Mouse (Mus musculus) urinary bladder, postnatal 25 days (tissue): ENCODE measurements around the gene Ppp1r18.
"Not testable (repeated sequence)": the region's sequence is repeated elsewhere in the genome, so short reads cannot be mapped to it uniquely, and the experiment has no call there.

Source experiments
- DNase-seq: peaks from one replicate; pipeline ENCODE4 v3.0.0; 2022; ENCODE audit warnings: low spot score

Ppp1r18 gene

DNA sequence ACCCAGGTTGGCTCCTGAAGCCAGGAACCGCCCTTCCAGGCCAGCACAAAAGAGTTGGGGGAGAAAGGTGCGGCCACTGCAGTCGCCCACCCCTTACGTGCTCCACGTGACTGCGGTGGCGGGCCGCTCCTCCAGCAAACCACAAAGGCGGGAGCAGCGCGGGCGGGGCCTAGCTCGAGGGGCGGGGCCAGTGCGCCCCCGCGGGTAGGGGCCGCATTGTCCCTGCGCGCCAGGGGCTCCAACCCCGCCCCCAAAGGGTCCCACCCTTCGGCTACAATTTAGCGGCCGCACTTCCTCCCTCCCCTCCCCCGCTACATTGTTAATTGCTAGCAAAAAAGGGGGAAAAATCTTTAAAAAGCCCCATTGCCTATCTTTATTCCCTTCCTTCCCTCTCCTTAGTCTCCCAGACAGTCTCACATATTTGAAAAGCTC is 28.4 kb upstream of the Ppp1r18 start:
- DNase-seq = peak; percentile 91

DNA sequence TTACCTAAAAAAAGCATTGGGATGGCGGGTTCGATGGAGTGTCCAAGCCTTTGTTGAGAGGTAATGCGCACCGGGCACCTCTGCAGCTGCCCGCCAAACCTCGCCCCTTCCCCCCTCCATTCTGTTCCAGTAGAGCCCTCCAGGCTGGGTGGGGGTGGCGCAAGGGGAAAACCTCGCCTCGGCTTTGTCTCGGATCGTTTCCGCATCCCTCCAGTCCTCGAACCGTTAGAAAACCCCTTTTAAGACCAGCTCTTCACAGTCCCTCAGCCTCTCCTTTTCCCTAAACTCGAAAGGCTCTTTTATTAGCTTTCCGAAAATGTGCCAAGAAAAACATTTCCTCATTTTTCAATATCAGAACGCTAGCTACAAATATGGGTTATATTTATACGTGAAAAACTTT is 27.9 kb upstream of the Ppp1r18 start:
- DNase-seq = no peak

DNA sequence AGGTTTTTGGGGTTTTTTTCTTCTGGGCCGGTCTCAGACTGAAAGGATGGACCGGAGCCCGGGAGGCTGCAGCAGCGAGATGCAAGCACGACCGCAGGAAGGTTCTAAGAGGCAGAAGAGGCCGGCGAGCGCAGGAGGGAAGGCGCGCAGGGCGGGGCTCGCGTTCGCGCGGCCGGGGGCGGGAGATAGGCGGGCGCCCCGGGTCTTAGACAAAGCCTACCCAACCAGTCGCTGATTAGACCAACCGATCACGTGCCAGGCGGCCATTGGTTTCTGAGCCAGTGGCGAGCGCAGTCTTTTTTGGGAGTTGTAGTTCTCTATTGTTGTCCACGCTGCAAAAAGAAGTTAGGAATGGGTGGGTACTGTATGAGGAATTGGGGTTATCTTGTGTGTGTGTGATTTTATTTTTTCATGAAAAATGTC is 27.3 kb upstream of the Ppp1r18 start, which contains the start of gene Tubb5:
TSS of gene Tubb5 (minus strand) at position 185 of the 423 bp plus-strand sequence.
- DNase-seq = peak; percentile 89

DNA sequence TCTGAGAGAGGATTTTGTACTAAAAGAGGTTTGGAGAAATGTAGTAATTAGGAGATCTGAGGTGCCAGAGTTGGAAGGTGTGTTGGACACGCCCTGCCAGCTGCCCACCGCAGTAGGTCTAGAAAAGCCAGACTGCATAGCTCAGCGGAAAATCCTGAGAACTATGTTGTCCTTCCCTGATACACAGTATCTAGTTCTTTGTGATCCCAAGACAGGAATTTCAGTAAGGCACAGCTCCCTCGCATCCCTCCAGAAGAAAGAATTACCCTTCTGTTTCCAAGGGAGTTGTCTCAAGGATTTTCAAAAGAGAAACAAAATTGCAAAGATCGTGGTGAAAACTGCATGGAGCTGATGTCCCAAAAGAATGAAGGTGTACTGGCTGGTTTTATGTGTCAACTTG is 26.8 kb upstream of the Ppp1r18 start:
- DNase-seq = no peak

DNA sequence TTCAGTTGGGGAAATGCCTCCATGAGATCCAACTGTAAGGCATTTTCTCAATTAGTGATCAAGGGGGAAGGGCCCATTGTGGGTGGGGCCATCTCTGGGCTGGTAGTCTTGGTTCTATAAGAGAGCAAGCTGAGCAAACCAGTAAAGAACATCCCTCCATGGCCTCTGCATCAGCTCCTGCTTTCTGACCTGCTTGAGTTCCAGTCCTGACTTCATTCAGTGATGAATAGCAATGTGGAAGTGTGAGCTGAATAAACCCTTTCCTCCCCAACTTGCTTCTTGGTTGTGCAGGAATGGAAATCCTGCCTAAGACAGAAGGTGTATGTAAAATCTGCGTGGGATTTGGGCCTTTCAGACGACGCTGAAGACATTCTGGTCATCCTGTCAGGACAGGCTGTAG is 26.4 kb upstream of the Ppp1r18 start:
- DNase-seq = not testable (repeated sequence)

DNA sequence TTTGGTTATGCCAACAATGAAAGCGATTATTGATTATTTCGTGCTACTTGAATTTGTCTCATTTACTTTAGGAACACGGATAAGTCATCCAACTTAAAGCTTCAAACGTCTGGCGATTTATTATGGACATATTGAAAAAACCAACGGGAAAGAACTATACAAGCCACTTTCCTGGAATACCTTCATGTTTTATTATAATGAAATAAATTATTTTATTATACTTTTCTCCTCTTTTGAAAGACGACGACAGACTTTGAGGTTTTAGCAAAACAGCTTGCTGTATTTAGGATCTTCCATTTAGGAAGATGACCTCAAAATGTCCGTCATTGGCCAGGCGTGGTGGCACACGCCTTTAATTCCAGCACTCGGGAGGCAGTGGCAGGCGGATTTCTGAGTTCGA is 24.8 kb upstream of the Ppp1r18 start:
- DNase-seq = no peak

DNA sequence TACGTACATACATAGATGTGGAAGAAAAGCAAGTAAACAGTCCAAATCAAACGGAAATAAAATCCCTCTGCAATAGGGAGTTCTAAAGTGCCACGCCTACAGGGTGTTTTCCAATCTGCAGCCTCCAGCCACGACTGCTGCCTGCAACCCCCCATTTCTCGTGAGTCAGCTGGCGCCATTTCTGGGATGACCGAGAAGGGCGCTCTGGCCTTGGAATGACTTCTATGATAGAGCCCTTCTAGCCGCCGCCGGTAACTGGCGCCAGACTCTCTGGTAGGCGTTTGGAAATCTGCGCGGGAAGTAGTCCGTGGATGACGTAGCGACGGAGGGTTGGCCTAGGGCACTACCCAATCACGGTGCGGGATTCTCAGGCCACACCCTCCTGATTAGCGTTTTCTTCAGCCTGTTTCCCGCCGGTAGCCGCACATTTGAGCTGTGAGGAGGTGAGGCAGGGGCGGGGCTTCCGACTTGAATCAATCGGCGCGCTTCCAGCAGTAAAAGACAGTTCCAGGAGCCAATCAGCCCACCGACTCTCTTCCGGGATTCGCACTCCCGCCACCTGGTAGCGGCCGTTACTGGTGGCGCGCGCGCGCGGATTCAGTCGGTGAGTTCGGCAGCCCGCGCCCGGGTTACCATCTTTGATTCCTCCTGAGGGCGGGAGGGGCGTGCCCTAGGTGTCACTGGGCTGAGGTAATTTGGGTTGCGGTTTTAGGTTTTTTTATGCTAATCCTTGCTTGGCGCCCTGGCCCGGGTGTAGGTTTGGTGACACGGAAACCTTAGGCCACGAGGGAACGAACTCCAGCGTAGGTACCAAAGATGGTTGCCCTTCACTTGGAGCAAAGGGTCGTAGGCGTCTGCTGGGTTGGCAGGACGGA is 24.1 kb upstream of the Ppp1r18 start, which contains the start of gene Mdc1:
TSS of gene Mdc1 (plus strand) at position 440 of the 875 bp plus-strand sequence.
- DNase-seq = peak; percentile 96

DNA sequence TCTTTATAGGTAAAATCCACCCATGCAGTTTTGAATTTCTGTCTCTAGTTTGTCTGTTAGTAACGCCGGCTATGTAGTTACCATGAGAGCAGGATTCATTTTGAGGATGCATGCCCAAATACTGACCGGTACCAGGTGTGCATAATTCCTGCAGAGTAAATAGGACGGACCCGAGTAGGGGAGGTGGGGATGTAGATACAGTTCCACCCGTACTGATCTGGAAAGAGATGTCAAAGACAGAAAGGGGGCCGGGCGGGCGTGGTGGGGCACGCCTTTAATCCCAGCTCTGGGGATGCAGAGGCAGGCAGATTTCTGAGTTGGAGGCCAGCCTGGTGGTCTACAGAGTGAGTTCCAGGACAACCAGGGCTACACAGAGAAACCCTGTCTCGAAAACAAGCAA is 23.4 kb upstream of the Ppp1r18 start:
- no peak for DNase-seq

DNA sequence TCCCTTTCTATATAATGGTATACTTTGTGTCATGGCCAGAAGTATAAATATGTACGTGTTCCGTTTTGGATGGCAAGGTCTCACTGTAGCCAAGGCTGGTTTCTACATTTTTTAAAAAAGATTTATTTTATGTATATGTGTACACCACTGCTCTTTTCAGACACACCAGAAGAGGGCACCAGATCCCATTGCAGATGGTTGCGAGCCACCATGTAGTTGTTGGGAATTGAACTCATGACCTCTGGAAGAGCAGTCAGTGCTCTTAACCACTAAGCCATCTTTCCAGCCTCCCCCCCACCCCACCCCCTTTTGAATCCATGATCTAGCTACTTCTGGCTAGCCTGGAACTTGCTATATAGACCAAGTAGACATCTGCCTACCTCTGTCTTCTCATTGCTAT is 21.9 kb upstream of the Ppp1r18 start:
- no peak for DNase-seq

DNA sequence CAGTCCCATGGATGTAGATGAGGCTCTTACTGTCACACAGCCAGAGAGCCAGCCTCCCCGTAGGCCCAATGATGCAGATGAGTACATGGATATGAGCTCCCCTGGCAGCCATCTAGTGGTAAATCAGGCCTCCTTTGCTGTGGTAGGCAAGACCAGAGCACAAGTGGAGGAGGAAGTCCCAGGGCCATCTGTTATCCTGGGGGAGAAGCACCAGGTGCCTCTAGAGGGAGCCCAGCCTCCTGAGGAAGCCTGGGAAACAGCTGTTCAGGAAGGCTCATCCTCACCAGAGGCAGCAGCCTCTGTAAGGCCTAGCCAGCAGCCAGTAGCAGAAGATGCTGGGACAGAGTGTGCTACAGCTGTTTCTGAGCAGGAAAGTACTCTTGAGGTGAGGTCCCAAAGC is 17.3 kb upstream of the Ppp1r18 start:
- DNase-seq = no peak

DNA sequence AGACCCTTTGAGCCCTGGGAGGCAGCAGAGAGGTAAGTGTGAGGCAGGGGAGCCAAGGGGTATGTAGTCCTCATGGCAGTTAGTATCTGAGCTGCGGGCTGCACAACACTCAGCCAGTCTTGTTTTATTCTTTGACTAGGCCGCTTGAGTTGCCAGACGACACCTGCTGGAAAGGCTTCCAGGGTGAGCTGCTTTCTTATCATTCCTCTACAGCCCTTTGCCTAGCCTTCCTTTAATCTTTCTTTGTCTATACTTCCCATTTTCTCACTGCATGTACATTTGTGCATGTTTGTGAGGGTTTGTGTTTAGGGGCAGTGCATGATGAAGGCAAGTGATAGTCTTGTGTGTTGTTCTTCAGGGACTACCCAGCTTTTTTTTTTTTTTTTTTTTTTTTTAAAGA is 14.4 kb upstream of the Ppp1r18 start:
- no peak for DNase-seq

DNA sequence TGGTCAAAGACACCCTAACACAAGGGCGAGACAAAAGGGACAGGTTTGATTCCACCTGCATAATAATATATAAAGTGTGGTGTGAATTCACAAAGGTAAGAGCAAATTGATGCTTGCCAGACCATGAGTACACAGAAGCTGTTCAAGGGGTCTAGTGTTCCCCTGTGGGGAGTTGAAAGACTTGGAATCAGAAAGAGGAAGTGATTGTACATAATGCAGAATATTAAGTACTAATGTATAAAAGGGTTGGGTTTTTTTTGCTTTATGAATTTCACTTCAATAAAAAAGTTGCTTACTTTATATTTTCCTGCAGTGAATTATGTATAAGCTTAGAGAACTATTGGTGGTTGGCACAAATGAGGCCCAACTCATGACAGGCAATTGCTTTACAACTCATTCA is 6.0 kb upstream of the Ppp1r18 start:
- DNase-seq = no peak

DNA sequence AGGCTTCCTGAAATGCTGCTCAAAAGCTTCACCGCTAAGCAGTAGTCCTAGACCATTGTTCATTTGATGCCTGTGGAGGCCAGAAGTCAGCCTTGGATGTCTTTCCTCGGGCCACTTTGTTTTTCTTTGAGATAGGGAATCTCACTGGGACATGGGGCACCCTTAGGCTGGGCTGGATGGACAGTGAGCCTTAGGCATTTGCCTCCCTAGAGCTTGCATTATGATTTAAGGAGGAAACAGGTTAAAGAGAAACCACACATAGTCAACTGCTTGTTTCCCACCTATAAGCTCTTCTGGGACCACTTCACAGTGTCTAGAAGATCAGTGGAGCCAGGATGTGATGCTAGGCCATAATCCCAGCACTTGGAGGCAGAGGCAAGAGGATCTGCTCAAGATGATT is 5.6 kb upstream of the Ppp1r18 start:
- no peak for DNase-seq

DNA sequence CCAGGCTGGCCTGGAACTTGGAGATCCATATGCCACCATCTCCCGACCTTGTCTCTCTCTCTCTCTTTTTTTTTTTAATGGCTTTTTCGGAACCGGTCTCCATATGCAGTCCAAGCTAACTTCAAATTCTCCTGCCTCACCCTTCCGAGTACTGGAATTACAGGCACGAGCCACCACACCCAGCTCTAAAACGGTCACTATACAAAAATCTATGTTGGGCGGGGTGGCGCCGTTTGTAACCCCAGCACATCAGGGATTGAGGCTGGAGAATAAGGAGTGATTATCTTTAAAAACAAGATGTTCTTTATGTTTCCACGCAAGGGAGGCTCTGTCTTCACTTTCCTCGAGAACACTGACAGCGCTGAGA is 4.6 kb upstream of the Ppp1r18 start:
- DNase-seq = no peak

DNA sequence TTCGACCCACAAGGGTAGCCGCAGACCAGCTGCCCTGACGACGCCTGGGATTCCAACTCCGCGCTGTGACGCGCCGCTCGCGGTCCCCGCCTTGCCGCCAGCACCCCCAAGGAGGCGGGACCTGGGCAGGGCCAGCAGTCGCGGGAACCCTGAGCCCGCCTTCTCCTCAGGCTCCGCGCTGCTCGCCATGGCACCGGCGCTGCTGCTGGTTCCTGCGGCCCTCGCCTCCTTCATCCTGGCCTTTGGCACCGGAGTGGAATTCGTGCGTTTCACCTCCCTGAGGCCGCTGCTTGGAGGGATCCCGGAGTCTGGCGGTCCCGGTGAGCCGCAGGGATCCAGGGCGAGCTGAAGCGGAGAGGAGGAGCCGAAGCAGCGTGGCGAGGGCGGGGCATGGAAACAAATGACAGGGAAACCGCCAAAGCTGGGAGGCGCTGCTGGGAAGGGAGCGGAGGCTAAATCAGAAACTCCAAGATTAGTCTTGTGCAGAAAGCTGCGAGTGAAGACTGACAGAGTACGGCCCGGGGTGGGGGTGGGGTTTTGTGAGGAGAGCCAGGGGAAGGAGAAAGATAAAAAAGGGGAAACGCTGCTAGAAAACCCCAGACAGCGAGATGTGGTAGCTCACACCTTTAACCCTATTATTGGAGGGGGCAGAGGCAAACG is 4.1 kb upstream of the Ppp1r18 start, which contains the start of gene Nrm:
TSS of gene Nrm (plus strand) at position 121 of the 660 bp plus-strand sequence.
- peak; percentile 86 for DNase-seq

DNA sequence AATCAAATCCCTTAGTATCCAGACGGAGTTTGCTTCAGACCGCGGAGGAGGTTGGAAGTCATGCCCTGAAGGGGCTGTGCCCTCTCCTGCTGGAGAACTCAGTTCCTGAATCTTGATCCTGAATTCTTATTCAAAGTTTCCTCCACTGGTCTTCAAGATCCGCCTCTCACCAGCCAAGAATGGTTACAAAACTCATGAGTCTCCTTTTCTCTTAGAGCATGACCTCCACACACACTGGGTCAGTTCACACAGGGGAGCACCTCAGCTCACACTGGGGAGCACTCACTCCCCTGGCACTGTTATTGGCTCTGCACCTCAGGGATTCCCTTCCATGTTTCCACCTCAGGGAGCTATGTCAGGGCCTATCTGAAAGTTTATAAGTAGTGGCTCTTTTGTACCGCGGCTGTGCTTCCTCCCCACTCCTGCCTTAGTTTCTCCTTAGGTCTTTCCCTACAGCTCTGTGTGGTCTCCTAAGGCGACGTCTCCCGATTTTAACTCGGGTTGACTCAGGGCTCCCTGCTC is 500 bp upstream of the Ppp1r18 start:
- no peak for DNase-seq

DNA sequence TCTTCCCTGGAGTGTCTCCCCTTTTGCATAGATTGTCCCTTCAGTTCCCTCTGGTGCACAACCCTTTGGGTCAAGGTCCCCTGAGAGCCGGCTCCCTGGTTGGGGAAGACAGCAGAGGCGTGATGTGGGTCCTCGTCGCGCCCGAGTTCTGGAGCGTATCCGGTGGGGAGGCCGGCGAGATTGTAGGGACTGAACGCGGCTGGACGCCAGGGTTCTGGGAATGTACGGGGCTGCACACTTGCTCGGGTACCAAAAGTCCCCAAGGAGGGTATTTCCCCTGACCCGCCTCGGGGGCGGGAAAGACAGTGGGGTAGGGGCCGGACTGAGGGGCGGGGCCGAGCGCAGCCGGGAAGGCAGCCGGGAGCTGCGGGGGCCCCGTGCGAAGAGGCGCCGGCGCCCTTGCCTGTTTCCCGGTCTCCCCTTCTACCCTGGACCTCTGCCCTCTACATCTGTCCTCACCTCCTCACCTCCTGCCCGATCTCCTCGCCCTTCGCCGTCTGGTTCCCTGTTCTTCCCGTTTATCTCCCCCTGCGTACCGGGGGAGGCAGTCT is 963 bp downstream of the Ppp1r18 start:
- peak; percentile 59 for DNase-seq

DNA sequence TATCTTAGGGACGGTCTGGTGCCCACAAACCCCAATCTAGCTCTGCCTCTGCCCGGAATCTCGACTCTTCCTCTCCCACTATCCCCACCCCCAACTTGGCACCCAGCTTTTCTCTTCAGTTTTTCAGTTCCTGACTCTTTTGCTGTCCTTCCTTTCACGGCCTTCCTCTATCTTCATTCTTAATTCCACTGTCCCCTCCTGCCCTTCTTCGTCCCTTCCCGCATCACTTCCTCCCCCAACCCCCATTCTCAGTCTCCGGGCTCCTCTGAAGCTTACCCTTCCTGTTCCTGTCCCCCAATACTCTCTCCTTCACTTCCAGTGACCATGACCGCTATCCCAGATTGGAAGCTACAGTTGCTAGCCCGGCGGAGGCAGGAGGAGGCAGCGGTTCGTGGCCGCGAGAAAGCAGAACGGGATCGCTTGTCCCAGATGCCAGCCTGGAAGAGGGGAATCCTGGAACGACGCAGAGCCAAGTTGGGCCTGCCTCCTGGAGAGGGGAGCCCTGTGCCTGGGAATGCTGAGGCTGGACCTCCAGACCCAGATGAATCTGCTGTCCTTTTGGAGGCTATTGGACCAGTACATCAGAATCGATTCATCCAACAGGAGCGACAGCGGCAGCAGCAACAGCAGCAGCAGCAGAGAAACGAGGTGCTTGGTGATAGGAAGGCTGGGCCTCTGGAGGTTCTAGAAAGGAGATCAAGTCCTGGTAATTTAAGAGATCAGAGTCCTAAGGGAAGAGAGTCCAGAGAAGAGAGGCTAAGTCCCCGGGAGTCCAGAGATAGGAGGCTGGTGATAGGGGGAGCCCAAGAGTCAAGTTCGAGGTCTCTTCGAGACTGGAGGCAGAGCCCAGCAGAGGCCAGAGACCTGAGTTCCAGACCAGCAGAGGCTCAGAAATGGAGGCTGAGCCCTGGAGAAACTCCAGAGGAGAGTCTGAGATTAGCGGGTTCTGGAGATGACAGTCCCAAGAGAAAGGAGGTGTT is 1.8 kb downstream of the Ppp1r18 start:
- DNase-seq = no peak

DNA sequence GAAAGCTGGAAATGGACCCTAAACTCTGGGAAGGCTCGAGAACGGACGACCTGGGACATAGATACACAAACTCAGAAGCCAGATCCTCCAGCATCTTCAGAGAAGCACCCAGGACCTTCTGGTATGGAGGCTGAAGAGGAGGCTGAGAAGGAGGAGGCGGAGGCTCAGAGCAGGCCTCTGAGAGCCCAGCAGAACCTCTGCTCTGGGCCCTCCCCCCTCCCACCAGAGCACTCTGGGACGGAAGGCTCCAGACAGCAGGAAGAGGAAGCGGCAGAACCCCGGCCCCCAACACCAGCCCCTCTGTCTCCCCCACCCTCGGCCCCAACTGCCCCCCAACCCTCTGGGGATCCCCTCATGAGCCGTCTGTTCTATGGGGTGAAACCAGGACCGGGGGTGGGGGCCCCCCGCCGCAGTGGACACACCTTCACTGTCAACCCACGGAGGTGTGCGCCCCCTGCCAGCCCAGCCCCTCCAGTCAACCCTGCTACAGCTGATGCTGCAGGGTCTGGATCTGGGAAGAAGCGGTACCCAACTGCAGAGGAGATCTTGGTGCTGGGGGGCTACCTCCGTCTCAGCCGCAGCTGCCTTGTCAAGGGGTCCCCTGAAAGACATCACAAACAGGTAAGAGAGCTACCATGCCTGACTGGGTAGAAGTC is 2.9 kb downstream of the Ppp1r18 start:
- no peak for DNase-seq

DNA sequence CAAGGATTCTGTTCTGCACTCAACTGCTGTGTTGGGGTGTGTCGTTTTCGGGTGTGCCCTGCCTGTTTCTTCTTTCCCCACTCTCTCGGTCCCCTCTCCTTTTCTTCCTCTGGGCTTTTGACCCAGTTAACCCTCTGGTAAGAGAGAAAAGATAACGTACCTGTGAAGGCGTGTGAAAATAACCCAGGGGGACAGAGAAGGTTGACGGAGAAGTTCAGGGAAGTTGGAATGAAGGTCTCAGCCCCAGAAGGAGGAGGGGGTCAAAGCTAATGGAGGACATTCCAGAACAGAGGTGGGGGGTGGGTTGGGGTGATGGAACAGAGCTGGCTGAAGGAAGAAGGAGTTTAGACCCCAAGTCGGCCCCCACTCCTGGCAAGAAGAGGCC is 3.6 kb downstream of the Ppp1r18 start:
- no peak for DNase-seq
